Mouse (Mus musculus): Measurements from ENCODE around the gene Hspa4l. TPM values are rescaled to one million over a fixed set of nuclear protein-coding genes. Genes with fewer than 3 reads are reported as not detected.
A peak's percentile ranks its signal among the peaks of the same experiment; 100 is the strongest.
"Not testable (repeated sequence)": the region's sequence is repeated elsewhere in the genome, so short reads cannot be mapped to it uniquely, and the experiment has no call there.

Hspa4l gene
- polyA plus RNA-seq, 1 experiment from 2014 or later = 56.9 TPM

DNA sequence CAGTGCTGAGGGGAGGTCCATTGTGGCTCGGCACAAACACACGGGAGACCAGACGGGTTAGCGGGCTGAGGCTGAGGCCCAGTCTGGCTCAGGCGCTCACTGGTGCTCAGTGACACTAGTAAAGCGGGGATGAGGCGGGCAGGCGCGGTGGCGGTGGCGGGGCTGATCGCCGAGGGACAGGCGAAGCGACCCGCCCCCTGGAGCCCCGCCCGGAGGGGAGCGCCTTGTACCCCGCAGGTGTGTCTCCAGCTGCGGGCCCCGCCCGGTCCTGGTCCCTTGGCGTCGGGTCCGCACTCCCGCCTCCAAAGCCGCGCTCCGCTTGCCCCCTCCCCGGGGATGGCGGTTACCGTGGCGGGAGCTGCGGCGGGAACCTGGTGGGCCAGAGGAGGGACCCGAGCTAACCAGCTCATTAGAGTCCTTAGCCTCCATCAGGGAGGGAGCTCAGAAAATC lies 56.1 kb downstream of the Hspa4l start:
- Histone ChIP-seq H3K36me3 (ENCODE audit: control insufficient read depth, insufficient read depth, low read length) (no peaks in the 10 kb centered on the region), H3K27me3 (ENCODE audit: control insufficient read depth, insufficient read depth, low read length) (no peaks in the 10 kb centered on the region), H3K27ac (ENCODE audit: low read depth, low read length) (no peak overlapping the region), H3K9me3 (ENCODE audit: control insufficient read depth, low read length) (no peaks in the 10 kb centered on the region), H3K4me3 (ENCODE audit: low read depth, low read length) (peak overlapping the region; percentile 86), H3K4me1 (ENCODE audit: control insufficient read depth, insufficient read depth, low read length) (no peaks in the 10 kb centered on the region; the same call in 1 of the 2 replicates), H3K9ac (replicated peaks; ENCODE audit: low read depth, low read length) (peak overlapping the region; percentile 58), H3K4me2 (ENCODE audit: low read depth, low read length) (peak overlapping the region; percentile 94)
- ATAC-seq (ENCODE audit: low read depth) = peak; percentile 84
- WGBS = 0% methylated on average over 35 of the region's 37 CpGs

GRCm38 (mm10) chr3:40806871-40807270 lies 62.6 kb downstream of the Hspa4l start:
- H3K36me3 ChIP-seq (ENCODE audit: control insufficient read depth, insufficient read depth, low read length) = peaks cover 14% of the 10 kb centered on the region; the same call in 1 of the 2 replicates
- no peak overlapping the region for H3K27ac ChIP-seq (ENCODE audit: low read depth, low read length)
- H3K4me2 ChIP-seq (ENCODE audit: low read depth, low read length) = no peak overlapping the region
- H3K4me1 ChIP-seq (ENCODE audit: control insufficient read depth, insufficient read depth, low read length) = no peaks in the 10 kb centered on the region
- WGBS = 81% methylated on average over 2 of the region's 2 CpGs
- no peak overlapping the region for H3K4me3 ChIP-seq (ENCODE audit: low read depth, low read length)
- no peaks in the 10 kb centered on the region for H3K27me3 ChIP-seq (ENCODE audit: control insufficient read depth, insufficient read depth, low read length)
- H3K9ac ChIP-seq (replicated peaks; ENCODE audit: low read depth, low read length) = no peak overlapping the region
- ATAC-seq (ENCODE audit: low read depth) = no peak
- no peaks in the 10 kb centered on the region for H3K9me3 ChIP-seq (ENCODE audit: control insufficient read depth, low read length)

GRCm38 (mm10) chr3:40808686-40809085 lies 64.4 kb downstream of the Hspa4l start:
- H3K4me2 ChIP-seq (ENCODE audit: low read depth, low read length) = no peak overlapping the region
- H3K36me3 ChIP-seq (ENCODE audit: control insufficient read depth, insufficient read depth, low read length) = peaks cover 22% of the 10 kb centered on the region; the same call in 1 of the 2 replicates
- WGBS = 86% methylated on average over 10 of the region's 10 CpGs
- no peak overlapping the region for H3K27ac ChIP-seq (ENCODE audit: low read depth, low read length)
- no peak overlapping the region for H3K9ac ChIP-seq (replicated peaks; ENCODE audit: low read depth, low read length)
- ATAC-seq (ENCODE audit: low read depth) = no peak
- H3K27me3 ChIP-seq (ENCODE audit: control insufficient read depth, insufficient read depth, low read length) = no peaks in the 10 kb centered on the region
- no peak overlapping the region for H3K4me3 ChIP-seq (ENCODE audit: low read depth, low read length)
- H3K9me3 ChIP-seq (ENCODE audit: control insufficient read depth, low read length) = no peaks in the 10 kb centered on the region
- H3K4me1 ChIP-seq (ENCODE audit: control insufficient read depth, insufficient read depth, low read length) = no peaks in the 10 kb centered on the region

DNA sequence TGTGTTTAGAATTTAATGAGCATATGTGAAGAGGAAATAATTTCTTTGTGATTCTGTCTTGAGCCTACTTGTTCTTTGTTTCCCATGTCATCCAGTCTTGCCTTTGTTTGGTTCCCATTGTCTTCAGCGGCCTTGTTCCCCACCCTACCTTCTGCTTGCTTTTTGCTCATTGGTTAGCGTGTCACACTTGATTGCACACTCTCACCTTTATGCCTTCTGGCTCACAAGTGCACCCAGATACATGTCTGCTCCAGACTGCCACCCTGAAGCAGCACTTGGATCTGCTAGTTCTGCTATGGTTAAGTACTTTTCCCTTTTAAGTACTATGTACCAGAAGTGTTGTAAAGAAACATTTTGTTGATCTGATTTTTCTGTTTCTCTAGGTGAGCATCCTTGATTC lies 65.6 kb downstream of the Hspa4l start:
- no peaks in the 10 kb centered on the region for H3K4me1 ChIP-seq (ENCODE audit: control insufficient read depth, insufficient read depth, low read length)
- no peak overlapping the region for H3K9ac ChIP-seq (replicated peaks; ENCODE audit: low read depth, low read length)
- peaks cover 22% of the 10 kb centered on the region; the same call in 1 of the 2 replicates for H3K36me3 ChIP-seq (ENCODE audit: control insufficient read depth, insufficient read depth, low read length)
- no peak overlapping the region for H3K27ac ChIP-seq (ENCODE audit: low read depth, low read length)
- H3K4me3 ChIP-seq (ENCODE audit: low read depth, low read length) = no peak overlapping the region
- ATAC-seq (ENCODE audit: low read depth) = no peak
- no peak overlapping the region for H3K4me2 ChIP-seq (ENCODE audit: low read depth, low read length)
- WGBS = 61% methylated on average over 2 of the region's 2 CpGs
- no peaks in the 10 kb centered on the region for H3K27me3 ChIP-seq (ENCODE audit: control insufficient read depth, insufficient read depth, low read length)
- H3K9me3 ChIP-seq (ENCODE audit: control insufficient read depth, low read length) = no peaks in the 10 kb centered on the region

DNA sequence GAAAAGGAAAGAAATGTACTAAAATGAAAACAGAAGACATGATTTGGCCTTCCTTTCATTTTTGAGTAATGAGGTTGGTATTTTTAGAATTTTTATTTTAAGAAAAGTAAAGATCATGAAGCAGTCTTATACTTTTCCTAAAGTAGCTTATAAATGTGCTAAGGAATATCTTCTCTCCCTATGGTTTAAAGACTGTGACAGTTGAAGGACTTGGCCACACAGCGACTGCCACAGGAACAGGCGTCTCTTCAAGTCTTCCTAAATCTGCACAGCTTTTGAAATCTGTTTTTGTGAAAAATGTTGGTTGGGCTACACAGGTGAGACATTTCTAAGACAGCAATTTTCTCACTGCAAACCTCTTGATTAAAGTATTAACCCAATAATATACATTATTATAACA lies 69.0 kb downstream of the Hspa4l start:
- ATAC-seq (ENCODE audit: low read depth) = no peak
- Histone ChIP-seq H3K9me3 (ENCODE audit: control insufficient read depth, low read length) (no peaks in the 10 kb centered on the region), H3K4me3 (ENCODE audit: low read depth, low read length) (no peak overlapping the region), H3K36me3 (ENCODE audit: control insufficient read depth, insufficient read depth, low read length) (peaks cover 22% of the 10 kb centered on the region; the same call in 1 of the 2 replicates), H3K4me2 (ENCODE audit: low read depth, low read length) (no peak overlapping the region), H3K27ac (ENCODE audit: low read depth, low read length) (no peak overlapping the region), H3K4me1 (ENCODE audit: control insufficient read depth, insufficient read depth, low read length) (no peaks in the 10 kb centered on the region), H3K9ac (replicated peaks; ENCODE audit: low read depth, low read length) (no peak overlapping the region), H3K27me3 (ENCODE audit: control insufficient read depth, insufficient read depth, low read length) (no peaks in the 10 kb centered on the region)
- 95% methylated on average over 2 of the region's 2 CpGs for WGBS

DNA sequence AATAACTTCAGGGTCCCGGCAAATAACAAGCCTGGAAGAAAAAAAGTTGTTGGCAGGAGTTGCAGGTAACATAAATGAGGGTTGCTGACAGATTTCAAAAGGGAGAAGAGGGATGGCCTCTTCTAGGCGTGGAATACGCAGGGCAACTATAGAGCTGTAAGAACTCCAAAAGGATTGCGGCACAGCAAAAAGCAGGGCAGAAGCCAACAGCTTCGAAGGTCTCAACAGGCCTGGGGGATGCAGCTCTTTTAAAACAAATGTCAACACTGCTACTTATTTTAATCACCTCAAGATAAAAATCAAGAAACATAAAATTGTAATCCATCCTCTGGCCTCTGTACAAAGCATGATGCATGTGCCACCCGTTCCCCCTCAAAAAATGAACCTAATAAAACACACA lies 101.2 kb downstream of the Hspa4l start:
- 77% methylated on average over 5 of the region's 6 CpGs for WGBS
- H3K27ac ChIP-seq (ENCODE audit: low read depth, low read length); ATAC-seq (ENCODE audit: low read depth): not testable (repeated sequence)

More for the DNA sequence above, 101.2 kb downstream of the Hspa4l start:
- not testable (repeated sequence) for H3K4me1 ChIP-seq (ENCODE audit: control insufficient read depth, insufficient read depth, low read length); H3K9ac ChIP-seq (replicated peaks; ENCODE audit: low read depth, low read length); H3K27me3 ChIP-seq (ENCODE audit: control insufficient read depth, insufficient read depth, low read length); H3K9me3 ChIP-seq (ENCODE audit: control insufficient read depth, low read length); H3K36me3 ChIP-seq (ENCODE audit: control insufficient read depth, insufficient read depth, low read length)
- Histone ChIP-seq H3K4me2 (ENCODE audit: low read depth, low read length) (peak overlapping the region; percentile 57), H3K4me3 (ENCODE audit: low read depth, low read length) (peak overlapping the region; percentile 42)

Other genes starting within 250 kb of the Hspa4l start
- 3.9 and 5.3 TPM in 2 replicates for gene Intu, start 213.2 kb upstream of the Hspa4l start, polyA plus RNA-seq (2014; fragmentation: Nextera tagmentation; extraction: Ambion mirVana)
- 0.09 and 0.44 TPM in 2 replicates for gene Slc25a31, start 35.6 kb upstream of the Hspa4l start, polyA plus RNA-seq (2014; fragmentation: Nextera tagmentation; extraction: Ambion mirVana)
- 11.0 and 11.8 TPM in 2 replicates for gene Plk4, start 55.5 kb downstream of the Hspa4l start, polyA plus RNA-seq (2014; fragmentation: Nextera tagmentation; extraction: Ambion mirVana)
- 14.4 and 14.9 TPM in 2 replicates for gene Mfsd8, start 102.4 kb downstream of the Hspa4l start, polyA plus RNA-seq (2014; fragmentation: Nextera tagmentation; extraction: Ambion mirVana)
- gene Abhd18, start 102.5 kb downstream of the Hspa4l start, polyA plus RNA-seq (2014; fragmentation: Nextera tagmentation; extraction: Ambion mirVana) = 14.0 and 22.0 TPM in 2 replicates
- gene 1700034I23Rik, start 158.0 kb downstream of the Hspa4l start, polyA plus RNA-seq (2014; fragmentation: Nextera tagmentation; extraction: Ambion mirVana) = 0.48 and 0.58 TPM in 2 replicates
- 6.2 and 7.4 TPM in 2 replicates for gene Larp1b, start 205.3 kb downstream of the Hspa4l start, polyA plus RNA-seq (2014; fragmentation: Nextera tagmentation; extraction: Ambion mirVana)